Mouse (Mus musculus) liver, embryonic 14.5 days (tissue): ENCODE results near the gene Kcp.

ENCODE experiments used
- CTCF ChIP-seq: IDR thresholded peaks from 2 replicates; pipeline ENCODE4 v1.5.1; 2016; ENCODE audit warnings: antibody characterized with exemption, low read depth, control low read depth
- EP300 ChIP-seq: IDR thresholded peaks from 2 replicates; pipeline ENCODE4 v1.6.1; 2016; ENCODE audit warnings: antibody characterized with exemption, low read depth

GRCm38 (mm10) chr6:29545611-29546010, 37.9 kb upstream of the Kcp start:
- no peak for TF ChIP-seq CTCF
- no peak for TF ChIP-seq EP300
